Mouse (Mus musculus) urinary bladder, adult 18-20 months (tissue): ENCODE data around the gene Lrch1.

Experiments used
- DNase-seq, 2 experiments: peaks; one replicate each; pipeline ENCODE4 v3.0.0; 2022; ENCODE audit warnings: low spot score in 2 of 2, mixed read lengths in 2 of 2

Lrch1 gene

GRCm38 (mm10) chr14:74947376-74948013 is at the start of gene Lrch1:
TSS of gene Lrch1 (minus strand) at chr14:74947876.
- peak; percentile 72 to 76 for DNase-seq

GRCm38 (mm10) chr14:74997041-74997440 is 49.4 kb upstream of the Lrch1 start:
- no peak for DNase-seq

GRCm38 (mm10) chr14:74996556-74996955 is 48.9 kb upstream of the Lrch1 start:
- no peak for DNase-seq

- DNase-seq = no peak
These were observed 42.8 kb upstream of the Lrch1 start for GRCm38 (mm10) chr14:74990504-74990903.

GRCm38 (mm10) chr14:74989909-74990308 is 42.2 kb upstream of the Lrch1 start:
- DNase-seq = no peak

- DNase-seq = no peak
These were observed 41.6 kb upstream of the Lrch1 start for GRCm38 (mm10) chr14:74989322-74989721.

- no peak for DNase-seq
These were observed 38.9 kb upstream of the Lrch1 start for GRCm38 (mm10) chr14:74986527-74986926.

- no peak for DNase-seq
These were observed 38.0 kb upstream of the Lrch1 start for GRCm38 (mm10) chr14:74985658-74986057.

GRCm38 (mm10) chr14:74984817-74985391 is 37.2 kb upstream of the Lrch1 start:
- no peak for DNase-seq

GRCm38 (mm10) chr14:74983079-74983478 is 35.4 kb upstream of the Lrch1 start:
- no peak for DNase-seq

- no peak for DNase-seq
These were observed 33.3 kb upstream of the Lrch1 start for GRCm38 (mm10) chr14:74981016-74981415.

- no peak for DNase-seq
These were observed 29.3 kb upstream of the Lrch1 start for GRCm38 (mm10) chr14:74976972-74977371.

- no peak for DNase-seq
These were observed 26.5 kb upstream of the Lrch1 start for GRCm38 (mm10) chr14:74974136-74974651.

GRCm38 (mm10) chr14:74972687-74973086 is 25.0 kb upstream of the Lrch1 start:
- DNase-seq = no peak

GRCm38 (mm10) chr14:74972216-74972615 is 24.5 kb upstream of the Lrch1 start:
- DNase-seq = no peak

GRCm38 (mm10) chr14:74963402-74963764 is 15.7 kb upstream of the Lrch1 start:
- no peak for DNase-seq

GRCm38 (mm10) chr14:74962713-74963401 is 15.2 kb upstream of the Lrch1 start:
- no peak for DNase-seq

GRCm38 (mm10) chr14:74960568-74960967 is 12.9 kb upstream of the Lrch1 start:
- no peak for DNase-seq

GRCm38 (mm10) chr14:74956702-74957101 is 9.0 kb upstream of the Lrch1 start:
- DNase-seq = no peak

GRCm38 (mm10) chr14:74956234-74956633 is 8.6 kb upstream of the Lrch1 start:
- no peak for DNase-seq

- peak in 1 of 2 experiments; percentile 30 for DNase-seq
These were observed 957 bp upstream of the Lrch1 start for GRCm38 (mm10) chr14:74948426-74949240.

- no peak for DNase-seq
These were observed 329 bp upstream of the Lrch1 start for GRCm38 (mm10) chr14:74948014-74948396.
